Mouse (Mus musculus) intestine, postnatal 0 days (tissue): Measurements from ENCODE around the gene Gba2. TPM values are rescaled to one million over a fixed set of nuclear protein-coding genes. Genes with fewer than 3 reads are reported as not detected.

Experiments
- ATAC-seq: fragments of 200-750 bp; cut with Nextera tagmentation; 2 replicates; pipeline ENCODE4 v1.8.0; 2017; ENCODE audit warnings: mild to moderate bottlenecking, moderate TSS enrichment, moderate library complexity
- H3K27ac ChIP-seq: fragments of 300-500 bp; sonication (generic); 2 replicates; pipeline ENCODE4 v1.5.1; 2014; ENCODE audit warnings: mild to moderate bottlenecking, low read depth, low read length, moderate library complexity
- H3K27me3 ChIP-seq: fragments of 300-500 bp; sonication (generic); replicated peaks from 2 replicates; pipeline ENCODE4 v1.6.1; 2014; ENCODE audit warnings: low read length, mixed read lengths; ENCODE audit not compliant: control insufficient read depth, insufficient read depth
- H3K36me3 ChIP-seq: fragments of 300-500 bp; sonication (generic); 2 replicates; pipeline ENCODE4 v1.6.1; 2014; ENCODE audit warnings: mild to moderate bottlenecking, moderate library complexity; ENCODE audit not compliant: control insufficient read depth, insufficient read depth
- H3K4me1 ChIP-seq: fragments of 300-500 bp; sonication (generic); replicated peaks from 2 replicates; pipeline ENCODE4 v1.6.1; 2014; ENCODE audit warnings: antibody characterized with exemption, low read length, mixed read lengths; ENCODE audit not compliant: control insufficient read depth, insufficient read depth
- H3K4me2 ChIP-seq: fragments of 300-500 bp; sonication (generic); replicated peaks from 2 replicates; pipeline ENCODE4 v1.6.1; 2014; ENCODE audit warnings: low read depth, mild to moderate bottlenecking, moderate library complexity
- H3K4me3 ChIP-seq: fragments of 300-500 bp; sonication (generic); 2 replicates; pipeline ENCODE4 v1.5.1; 2014; ENCODE audit warnings: low read depth, low read length
- H3K9ac ChIP-seq: fragments of 300-500 bp; sonication (generic); 2 replicates; pipeline ENCODE4 v1.6.1; 2014; ENCODE audit warnings: mild to moderate bottlenecking, low read depth, low read length
- H3K9me3 ChIP-seq: fragments of 300-500 bp; sonication (generic); 2 replicates; pipeline ENCODE4 v1.6.1; 2016; ENCODE audit warnings: mixed run types; ENCODE audit not compliant: control insufficient read depth
- CTCF ChIP-seq: sonication (generic); IDR thresholded peaks from 2 replicates; pipeline ENCODE4 v1.5.1; 2016; ENCODE audit warnings: low read depth, mild to moderate bottlenecking, control low read depth, antibody characterized with exemption, moderate library complexity
- WGBS: fragments of 180-500 bp; shearing (Covaris S2); extraction: QIAGEN DNeasy Blood & Tissue Kit; methylation state at CpG from one replicate; pipeline ENCODE4 v1.1.7; 2014; 5-methylcytosine and 5-hydroxymethylcytosine counted together
- polyA plus RNA-seq: library from polyadenylated mRNA; unstranded; fragments of >200 nt; fragmentation: Nextera tagmentation; extraction: Ambion mirVana; gene quantifications from 2 replicates; pipeline ENCODE4 v1.2.1, GENCODE M21; 2015

The Gba2 gene
- polyA plus RNA-seq, 1 experiment from 2014 or later: 5.2 TPM

DNA sequence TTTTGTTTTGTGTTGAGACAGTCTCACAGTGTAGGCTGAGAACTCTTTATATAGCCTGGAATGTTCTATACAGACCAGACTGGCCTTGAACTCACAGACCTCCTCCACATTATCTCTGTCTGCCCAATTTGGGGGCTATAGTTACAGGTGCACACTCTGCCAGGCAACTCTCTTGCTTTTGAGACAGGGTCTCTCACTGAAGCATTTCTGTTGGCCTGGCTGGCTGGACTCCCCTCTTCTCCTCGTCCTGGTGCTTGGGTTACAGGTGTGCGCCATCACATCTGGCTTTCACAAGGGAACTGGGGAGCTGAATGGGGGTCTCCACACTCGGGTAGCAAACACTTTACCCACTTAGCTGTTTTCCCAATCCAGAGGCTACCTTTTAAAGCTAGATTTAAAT is 13.3 kb upstream of the Gba2 start:
- TF ChIP-seq CTCF: no peak
- WGBS: 69% methylated on average over 3 of the region's 3 CpGs

DNA sequence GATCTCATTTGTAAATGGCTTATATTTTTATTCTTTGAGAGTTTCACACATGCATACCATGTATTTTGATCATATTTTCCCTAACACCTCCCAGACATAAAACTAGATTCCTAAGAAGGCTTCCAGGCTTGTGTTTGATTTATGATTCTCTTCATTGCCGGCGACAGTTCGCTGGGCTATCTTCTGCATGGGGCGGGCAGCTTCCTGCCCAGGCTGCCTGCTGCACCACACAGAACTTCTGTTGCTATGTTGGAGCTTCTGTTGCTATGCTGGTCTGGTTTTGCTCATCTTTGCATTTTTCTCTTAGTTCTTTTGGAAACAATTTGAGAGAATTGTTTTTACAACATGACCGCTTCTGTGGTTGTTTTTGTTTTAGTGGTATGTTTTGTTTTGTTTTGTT is 12.9 kb upstream of the Gba2 start:
- ATAC-seq: no peak
- Histone ChIP-seq H3K27me3 (no peaks in the 10 kb centered on the region), H3K4me2 (no peak overlapping the region), H3K9me3 (no peaks in the 10 kb centered on the region), H3K4me3 (no peak overlapping the region), H3K36me3 (no peaks in the 10 kb centered on the region), H3K27ac (no peak overlapping the region), H3K4me1 (no peaks in the 10 kb centered on the region), H3K9ac (no peak overlapping the region)
- WGBS: 33% methylated on average over 5 of the region's 5 CpGs
- TF ChIP-seq CTCF: no peak

More for the DNA sequence above, 13.3 kb upstream of the Gba2 start:
- H3K27me3 ChIP-seq: no peaks in the 10 kb centered on the region
- H3K4me1 ChIP-seq: no peaks in the 10 kb centered on the region
- ATAC-seq: no peak
- no peak overlapping the region for H3K4me3 ChIP-seq
- no peaks in the 10 kb centered on the region for H3K9me3 ChIP-seq
- no peak overlapping the region for H3K27ac ChIP-seq
- H3K4me2 ChIP-seq: no peak overlapping the region
- H3K36me3 ChIP-seq: no peaks in the 10 kb centered on the region
- no peak overlapping the region for H3K9ac ChIP-seq

DNA sequence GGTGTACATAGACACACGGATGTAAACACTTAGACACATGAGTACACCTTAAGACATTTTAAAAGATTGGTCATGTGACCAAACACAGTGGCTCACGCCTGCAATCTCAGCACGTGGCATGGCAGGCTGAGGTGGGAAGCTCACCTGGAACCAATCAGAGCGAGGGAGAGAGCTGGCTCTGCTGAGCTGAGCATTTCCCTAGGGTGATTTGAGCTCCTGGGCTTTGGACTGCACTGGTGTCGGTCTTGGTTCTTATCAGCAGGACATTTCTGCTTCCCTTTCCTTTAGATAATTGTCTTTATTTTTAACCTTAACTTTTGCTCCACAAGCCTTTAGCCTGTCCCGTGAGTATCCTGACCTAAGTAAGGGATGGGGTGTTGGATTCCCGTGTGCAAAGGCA is 9.0 kb upstream of the Gba2 start:
- 0 out of 2 replicates have a peak, but pooled peaks have one; percentile 6 for ATAC-seq
- TF ChIP-seq CTCF: no peak
- no peaks in the 10 kb centered on the region for H3K4me1 ChIP-seq
- H3K36me3 ChIP-seq: peaks cover 17% of the 10 kb centered on the region; the same call in 1 of the 2 replicates
- no peaks in the 10 kb centered on the region for H3K9me3 ChIP-seq
- no peak overlapping the region for H3K4me3 ChIP-seq
- H3K9ac ChIP-seq: no peak overlapping the region
- 37% methylated on average over 7 of the region's 7 CpGs for WGBS
- H3K4me2 ChIP-seq: no peak overlapping the region
- H3K27ac ChIP-seq: no peak overlapping the region
- H3K27me3 ChIP-seq: no peaks in the 10 kb centered on the region

DNA sequence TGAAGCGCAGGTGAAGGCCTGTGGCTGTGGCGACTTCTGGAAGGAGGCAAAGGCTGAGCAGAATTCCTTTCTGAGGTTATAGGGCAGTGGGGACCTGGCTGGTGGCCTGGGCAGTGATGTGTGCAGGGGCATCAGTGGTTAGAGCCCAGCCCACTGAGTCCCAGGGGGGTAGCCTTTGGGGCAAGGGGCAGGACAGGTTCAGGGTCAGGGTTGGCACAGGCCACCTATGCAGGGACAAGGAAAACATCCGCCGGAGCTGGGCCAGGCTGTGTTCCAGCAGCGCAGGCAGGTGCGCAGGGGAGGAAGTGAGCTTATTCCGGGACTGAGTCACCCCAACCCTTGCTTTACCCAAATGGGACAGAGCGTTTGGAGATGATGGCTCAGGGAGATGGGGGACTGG is 7.7 kb upstream of the Gba2 start:
- Histone ChIP-seq H3K4me2 (no peak overlapping the region), H3K4me1 (no peaks in the 10 kb centered on the region), H3K9ac (no peak overlapping the region), H3K9me3 (no peaks in the 10 kb centered on the region), H3K36me3 (peaks cover 29% of the 10 kb centered on the region), H3K4me3 (no peak overlapping the region), H3K27ac (no peak overlapping the region), H3K27me3 (no peaks in the 10 kb centered on the region)
- 70% methylated on average over 8 of the region's 8 CpGs for WGBS
- no peak for ATAC-seq
- no peak for TF ChIP-seq CTCF

DNA sequence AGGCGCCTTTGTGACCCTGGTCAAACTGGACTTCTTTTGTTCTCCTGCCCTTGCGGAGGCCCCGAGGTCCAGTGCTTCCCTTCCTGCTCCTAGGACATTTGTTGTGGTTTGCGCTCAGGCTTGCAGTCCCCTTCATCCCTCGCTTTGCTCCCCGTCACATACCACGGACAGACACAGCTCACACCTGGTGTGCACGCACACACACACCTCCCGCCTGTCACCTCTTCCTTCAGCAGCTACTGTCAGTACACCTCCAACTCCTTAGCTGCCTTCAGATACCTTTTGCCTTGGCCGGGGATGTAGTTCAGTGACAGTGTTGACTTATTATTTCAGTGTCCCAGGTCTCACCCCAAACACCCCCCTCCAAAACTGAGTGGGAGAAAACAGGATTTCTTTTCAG is 7.0 kb upstream of the Gba2 start:
- Histone ChIP-seq H3K4me1 (no peaks in the 10 kb centered on the region), H3K9ac (no peak overlapping the region), H3K4me3 (no peak overlapping the region), H3K27me3 (no peaks in the 10 kb centered on the region), H3K36me3 (peaks cover 36% of the 10 kb centered on the region), H3K9me3 (no peaks in the 10 kb centered on the region), H3K4me2 (no peak overlapping the region), H3K27ac (no peak overlapping the region)
- 53% methylated on average over 10 of the region's 10 CpGs for WGBS
- no peak for TF ChIP-seq CTCF
- ATAC-seq: no peak

DNA sequence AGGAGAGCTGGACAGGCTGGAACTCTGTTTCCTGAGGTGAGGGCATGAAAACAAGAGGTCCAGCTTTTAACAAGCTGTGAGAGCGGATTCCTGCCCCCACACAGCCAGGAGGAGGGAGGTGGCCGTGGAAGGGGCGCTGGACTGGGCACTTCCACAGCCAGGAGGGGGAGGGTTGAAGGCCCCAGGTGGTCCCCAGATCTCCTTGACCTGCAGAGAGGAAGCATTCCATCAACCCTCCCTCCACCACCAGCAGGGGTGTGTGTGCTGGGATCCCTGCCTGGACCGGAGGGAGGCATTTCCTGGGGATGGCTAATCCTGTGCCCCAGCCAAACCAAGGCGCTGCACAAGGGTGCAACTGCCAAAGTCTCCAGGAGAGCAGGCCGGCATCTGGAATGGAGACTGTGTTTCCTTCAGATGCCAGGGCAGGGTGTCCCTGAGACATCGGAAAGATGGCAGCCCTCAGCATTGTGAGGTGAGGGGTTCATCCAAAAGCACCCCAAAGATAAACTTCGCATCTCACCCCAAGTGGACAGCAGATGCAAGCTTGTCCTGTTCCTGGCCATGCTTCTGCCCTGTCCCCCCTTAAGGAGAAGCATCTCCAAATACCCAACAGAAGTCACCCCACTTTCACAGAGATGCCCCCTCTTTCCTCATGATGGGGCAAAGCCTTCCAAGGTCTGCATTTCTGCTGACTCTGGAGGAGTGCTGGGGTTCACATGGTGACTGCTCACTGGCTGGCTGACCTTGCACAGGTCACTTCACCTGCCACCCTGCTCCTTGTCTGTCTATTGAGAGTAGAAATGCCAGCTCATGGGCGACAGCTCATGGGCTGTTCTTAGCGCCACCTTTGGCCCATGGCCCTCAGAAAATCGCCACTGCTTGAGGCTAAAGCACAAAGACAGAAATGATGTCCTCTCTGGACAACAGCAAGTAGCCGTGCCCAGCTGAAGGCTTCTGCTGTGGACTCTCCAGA is 6.1 kb upstream of the Gba2 start, which contains the start of gene Msmp:
Gene Msmp (minus strand): TSS at position 51 of the 973 bp plus-strand sequence.
- no peak within 1 kb of the TSS for H3K27ac ChIP-seq
- no peak within 1 kb of the TSS for H3K4me3 ChIP-seq
- H3K4me2 ChIP-seq: no peak within 1 kb of the TSS
- H3K27me3 ChIP-seq: no peaks in the 10 kb centered on the region
- TF ChIP-seq CTCF: no peak
- peaks cover 40% of the 10 kb centered on the region for H3K36me3 ChIP-seq
- H3K9ac ChIP-seq: no peak within 1 kb of the TSS
- no peaks in the 10 kb centered on the region for H3K9me3 ChIP-seq
- no peaks in the 10 kb centered on the region for H3K4me1 ChIP-seq
- no peak for ATAC-seq
- 66% methylated on average over 12 of the region's 12 CpGs for WGBS
